Mouse (Mus musculus): Measurements from ENCODE around the gene 4932438A13Rik. TPM values are rescaled to one million over a fixed set of nuclear protein-coding genes. Genes with fewer than 3 reads are reported as not detected.
A peak's percentile ranks its signal among the peaks of the same experiment; 100 is the strongest.

The 4932438A13Rik gene
- 100 to 1,000 TPM; 106 to 122 TPM for total RNA-seq (2021)

DNA sequence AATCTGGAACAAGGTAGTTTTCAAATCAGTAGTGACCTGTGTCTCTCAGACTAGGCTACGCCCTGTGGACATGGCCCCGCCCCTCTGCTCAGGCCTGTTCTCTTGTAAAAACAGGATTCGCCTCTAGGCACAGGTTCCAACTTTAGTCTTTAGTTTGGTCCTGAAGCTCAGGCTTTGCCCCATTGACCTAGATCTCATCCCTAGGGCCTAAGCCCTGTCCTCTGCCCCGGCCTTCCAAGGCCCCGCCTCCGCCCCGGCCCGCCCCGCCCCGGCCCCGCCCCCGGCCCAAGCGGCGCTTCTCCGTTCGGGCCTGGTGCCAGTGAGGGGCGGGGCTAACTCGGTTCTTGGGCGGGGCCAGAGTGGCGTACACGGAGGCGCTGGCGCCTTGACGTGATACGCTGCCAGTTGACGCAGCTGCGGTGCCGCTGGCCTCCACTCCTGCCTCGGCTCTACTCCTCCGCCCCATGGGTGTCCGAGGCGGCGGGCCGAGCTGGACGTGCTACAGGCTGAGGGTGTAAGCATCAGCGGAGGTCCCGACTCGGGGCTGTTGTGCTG is at the start of gene 4932438A13Rik:
Gene 4932438A13Rik, plus strand, starts transcription at position 384 of the 555 bp plus-strand sequence.
- intact Hi-C loops (cut with DNase I) = loop anchor here (10.0 kb wide), 1 partner anchor 248 kb away; the partner anchor contains the start of gene Bbs7
- DNase-seq (ENCODE audit: low spot score in 2 of 2) = peak; percentile 95 to 97

DNA sequence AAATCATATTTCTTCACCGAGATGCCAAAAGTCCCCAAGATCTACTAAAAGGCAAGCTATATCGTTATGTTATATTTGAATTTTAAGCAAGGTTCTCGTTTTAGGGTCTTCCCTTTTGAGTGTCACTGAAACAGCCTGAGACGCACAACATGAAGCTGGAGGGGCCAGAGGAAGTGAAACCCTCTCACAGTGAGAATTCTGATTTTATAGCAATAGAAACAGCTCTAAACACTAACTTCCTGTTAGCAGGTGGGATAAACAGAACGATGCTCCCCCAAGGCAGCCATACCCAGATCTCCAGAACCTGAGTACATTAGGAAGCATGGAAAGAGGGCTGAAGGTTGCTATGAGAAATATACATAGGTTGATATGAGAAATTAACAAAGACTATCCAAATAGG is 46.3 kb upstream of the 4932438A13Rik start:
- DNase-seq (ENCODE audit: low spot score in 2 of 2) = no peak
- intact Hi-C loops (cut with DNase I) = no loop called here

GRCm38 (mm10) chr3:36819402-36819801 is 43.5 kb upstream of the 4932438A13Rik start:
- intact Hi-C loops (cut with DNase I) = no loop called here
- no peak for DNase-seq (ENCODE audit: low spot score in 2 of 2)

GRCm38 (mm10) chr3:36821037-36821436 is 41.9 kb upstream of the 4932438A13Rik start:
- no peak for DNase-seq (ENCODE audit: low spot score in 2 of 2)
- intact Hi-C loops (cut with DNase I) = no loop called here

DNA sequence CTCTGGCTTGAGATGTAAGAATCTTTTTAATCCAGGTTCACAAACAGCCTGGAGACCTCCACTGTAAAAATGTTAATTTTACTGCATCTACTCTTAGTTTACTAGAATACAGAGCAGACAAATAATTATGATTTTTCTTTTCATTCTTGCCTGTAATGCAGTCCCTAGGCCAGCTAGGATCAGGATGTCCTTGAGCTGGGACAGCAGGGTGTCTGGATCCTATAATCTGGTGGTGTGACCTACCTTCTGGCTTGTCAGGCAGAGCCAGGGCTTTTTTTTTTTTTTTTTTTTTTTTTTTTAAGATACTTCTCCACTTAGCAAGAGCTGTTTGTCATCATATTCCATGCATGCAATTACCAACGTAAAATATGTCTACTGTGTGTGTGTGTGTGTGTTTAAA is 37.8 kb upstream of the 4932438A13Rik start:
- intact Hi-C loops (cut with DNase I) = no loop called here
- no peak for DNase-seq (ENCODE audit: low spot score in 2 of 2)

- intact Hi-C loops (cut with DNase I) = no loop called here
- DNase-seq (ENCODE audit: low spot score in 2 of 2) = no peak
These were observed 37.4 kb upstream of the 4932438A13Rik start for GRCm38 (mm10) chr3:36825554-36825953.

GRCm38 (mm10) chr3:36827274-36828025 is 35.5 kb upstream of the 4932438A13Rik start:
- DNase-seq (ENCODE audit: low spot score in 2 of 2) = no peak

DNA sequence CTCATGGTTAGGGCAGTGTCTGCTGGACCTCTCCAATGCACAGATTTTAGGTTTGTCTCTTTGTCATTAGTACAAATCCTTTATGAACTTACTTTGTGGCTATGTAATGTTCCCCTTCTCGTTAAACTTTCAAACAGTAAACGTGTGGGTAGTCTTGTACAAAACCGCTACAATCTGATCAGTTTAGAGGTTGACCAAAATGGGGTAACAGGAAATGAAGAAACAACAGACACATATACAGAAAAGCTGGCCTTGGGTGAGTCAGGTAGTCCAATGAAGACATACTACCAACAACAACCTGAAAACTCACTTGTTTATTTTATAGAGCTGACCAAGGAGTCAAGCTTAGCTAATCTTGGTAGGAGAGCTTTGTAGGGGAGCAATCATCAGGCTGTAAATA is 32.7 kb upstream of the 4932438A13Rik start:
- intact Hi-C loops (cut with DNase I) = no loop called here
- no peak for DNase-seq (ENCODE audit: low spot score in 2 of 2)

More at GRCm38 (mm10) chr3:36827274-36828025, 35.5 kb upstream of the 4932438A13Rik start:
- intact Hi-C loops (cut with DNase I) = no loop called here

- no peak for DNase-seq (ENCODE audit: low spot score in 2 of 2)
- intact Hi-C loops (cut with DNase I) = no loop called here
These were observed 28.5 kb upstream of the 4932438A13Rik start for GRCm38 (mm10) chr3:36834426-36834825.

DNA sequence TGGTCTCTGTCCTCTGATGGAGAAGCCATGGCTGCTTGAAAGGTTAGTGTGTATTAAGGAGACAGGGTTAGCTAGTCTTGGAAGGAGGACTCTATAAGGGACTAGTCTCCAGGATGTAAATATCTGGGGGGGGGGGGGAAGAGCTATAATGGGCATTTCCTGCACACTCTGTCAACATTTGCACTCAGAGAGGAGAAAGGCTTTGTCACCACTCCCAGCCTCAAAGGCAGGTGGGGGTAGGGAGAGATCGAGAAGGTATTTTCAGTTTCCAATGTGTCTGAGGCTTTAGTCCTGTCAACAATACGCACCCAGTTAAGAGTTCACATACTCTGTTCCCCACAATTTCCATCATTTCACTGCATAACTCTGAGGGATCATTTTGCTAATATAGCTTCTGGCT is 28.1 kb upstream of the 4932438A13Rik start:
- intact Hi-C loops (cut with DNase I) = no loop called here
- no peak for DNase-seq (ENCODE audit: low spot score in 2 of 2)

DNA sequence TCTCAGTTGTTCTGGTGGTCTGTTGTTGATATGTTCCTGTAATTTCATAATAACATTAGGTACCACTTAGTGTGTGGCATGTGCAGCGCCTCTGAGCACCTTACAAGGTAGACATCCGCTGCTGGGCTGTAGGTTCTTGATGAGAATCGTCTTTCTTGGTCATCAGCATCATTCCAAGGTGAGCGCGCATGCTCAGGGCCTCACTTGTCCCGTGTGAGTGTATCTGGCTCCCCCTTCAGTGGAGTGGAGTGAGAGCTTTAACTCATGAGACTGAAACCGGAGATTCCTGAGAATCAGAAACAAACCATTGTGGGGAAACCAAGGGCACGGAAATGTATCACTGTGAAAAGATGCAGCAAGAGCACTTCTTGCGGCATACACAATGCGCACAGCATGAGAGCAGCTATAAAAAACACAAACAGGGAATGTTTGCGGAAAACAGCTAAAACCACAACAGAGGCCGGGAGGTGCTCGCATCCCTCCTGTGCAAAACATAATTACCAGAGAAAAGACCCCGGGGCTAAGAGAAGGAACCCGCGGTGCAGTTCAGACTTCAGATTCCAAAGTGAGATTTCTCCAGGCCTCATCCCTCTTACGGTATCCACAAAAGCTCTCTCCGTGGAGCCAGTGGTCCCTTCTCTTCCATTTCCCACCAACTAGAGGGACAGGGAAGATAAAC is 27.2 kb upstream of the 4932438A13Rik start:
- DNase-seq (ENCODE audit: low spot score in 2 of 2) = peak in 1 of 2 experiments; percentile 14
- intact Hi-C loops (cut with DNase I) = no loop called here

DNA sequence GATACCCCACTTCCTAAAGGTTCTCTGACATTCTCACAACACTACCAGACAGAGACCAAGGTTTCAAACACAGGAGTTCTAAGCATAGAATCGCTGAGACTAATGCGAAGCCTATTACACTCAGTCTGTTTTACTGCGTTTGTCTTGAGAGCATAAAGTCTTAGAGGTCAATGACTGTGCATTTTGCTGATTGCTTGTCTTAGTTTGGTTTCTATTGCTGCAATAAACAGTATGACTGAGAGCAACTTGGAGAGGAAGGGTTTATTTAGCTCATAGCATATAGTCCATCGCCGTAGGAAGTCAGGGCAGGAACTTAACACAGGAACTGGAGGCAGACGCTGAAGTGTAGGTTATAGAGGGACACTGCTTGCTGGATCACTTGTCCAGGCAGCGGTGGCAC is 26.1 kb upstream of the 4932438A13Rik start:
- DNase-seq (ENCODE audit: low spot score in 2 of 2) = no peak
- intact Hi-C loops (cut with DNase I) = no loop called here

DNA sequence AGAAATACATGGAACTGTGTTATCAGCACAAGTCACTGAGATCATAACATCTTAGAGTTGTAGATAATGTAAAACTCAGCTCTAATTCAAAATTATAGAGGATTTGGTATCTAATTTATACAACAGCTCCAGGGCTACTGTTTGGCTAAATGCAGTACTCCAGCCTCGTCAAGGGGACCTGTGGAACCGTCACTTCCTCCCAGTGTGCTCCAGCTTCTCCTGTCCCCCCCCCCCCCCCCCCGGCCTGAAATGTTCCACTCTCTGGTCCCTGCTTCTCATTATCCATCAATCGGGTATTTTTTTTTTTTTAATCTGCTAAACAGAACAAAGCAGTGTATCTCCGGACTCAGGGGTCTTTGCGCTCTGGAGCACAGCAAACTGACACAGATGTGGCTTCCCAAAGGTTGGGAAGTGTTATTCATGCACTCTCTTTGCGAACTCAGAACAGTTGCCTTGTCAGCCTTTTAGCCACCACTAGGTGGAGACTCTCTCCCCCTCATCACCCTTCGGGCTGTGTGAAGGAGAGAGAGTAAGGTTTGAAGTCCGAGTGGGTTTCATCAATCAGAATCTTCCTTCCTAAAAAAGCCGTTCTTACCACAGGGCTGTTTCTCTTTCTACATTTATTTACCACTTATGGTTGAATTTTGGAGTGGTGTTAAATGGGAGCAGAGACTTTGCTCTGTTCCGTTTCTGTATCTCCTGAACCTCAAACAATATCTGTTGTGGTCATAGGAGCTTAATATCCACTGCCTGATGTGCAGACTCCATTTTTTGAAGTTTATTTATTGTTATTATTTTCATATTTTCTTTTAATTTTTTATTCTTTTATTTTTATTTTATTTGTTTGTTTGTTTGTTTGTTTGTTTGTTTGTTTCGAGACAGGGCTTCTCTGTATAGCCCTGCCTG is 22.0 kb upstream of the 4932438A13Rik start:
- intact Hi-C loops (cut with DNase I) = no loop called here
- DNase-seq (ENCODE audit: low spot score in 2 of 2) = peak; percentile 19 to 29

DNA sequence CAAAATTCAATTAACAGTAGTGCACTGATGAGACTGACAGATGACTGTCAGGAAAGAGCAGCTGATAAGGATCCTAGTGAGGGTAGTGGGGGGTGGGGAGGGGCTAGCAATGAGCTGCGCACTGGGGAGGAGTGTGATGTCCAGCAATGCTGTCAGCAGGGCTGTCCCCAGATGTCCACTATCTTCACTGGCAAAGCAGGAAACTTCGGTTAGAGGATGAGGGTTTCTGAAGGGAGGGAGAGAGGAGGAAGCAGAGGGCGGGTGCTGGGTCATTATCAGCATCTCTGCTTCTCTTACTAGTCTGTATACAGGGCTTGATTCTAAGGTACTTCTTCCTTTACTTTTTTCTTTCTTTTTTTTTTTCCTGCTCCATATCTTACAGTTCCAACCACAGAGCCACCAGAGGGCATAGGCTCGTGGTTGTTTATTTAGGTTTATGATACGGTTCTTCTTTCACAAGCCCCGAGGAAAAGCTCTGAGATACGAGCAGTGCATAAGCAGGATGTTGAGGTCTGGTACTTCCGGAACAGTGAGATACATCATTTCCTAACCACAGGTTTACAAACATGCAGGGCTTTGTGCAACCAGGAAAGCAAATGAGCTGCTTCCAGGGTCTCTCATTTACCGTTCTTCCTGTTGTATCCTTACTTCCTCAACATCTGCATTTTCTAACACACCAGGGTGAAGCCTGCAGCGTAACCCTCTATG is 9.0 kb upstream of the 4932438A13Rik start:
- DNase-seq (ENCODE audit: low spot score in 2 of 2) = no peak
- intact Hi-C loops (cut with DNase I) = no loop called here

DNA sequence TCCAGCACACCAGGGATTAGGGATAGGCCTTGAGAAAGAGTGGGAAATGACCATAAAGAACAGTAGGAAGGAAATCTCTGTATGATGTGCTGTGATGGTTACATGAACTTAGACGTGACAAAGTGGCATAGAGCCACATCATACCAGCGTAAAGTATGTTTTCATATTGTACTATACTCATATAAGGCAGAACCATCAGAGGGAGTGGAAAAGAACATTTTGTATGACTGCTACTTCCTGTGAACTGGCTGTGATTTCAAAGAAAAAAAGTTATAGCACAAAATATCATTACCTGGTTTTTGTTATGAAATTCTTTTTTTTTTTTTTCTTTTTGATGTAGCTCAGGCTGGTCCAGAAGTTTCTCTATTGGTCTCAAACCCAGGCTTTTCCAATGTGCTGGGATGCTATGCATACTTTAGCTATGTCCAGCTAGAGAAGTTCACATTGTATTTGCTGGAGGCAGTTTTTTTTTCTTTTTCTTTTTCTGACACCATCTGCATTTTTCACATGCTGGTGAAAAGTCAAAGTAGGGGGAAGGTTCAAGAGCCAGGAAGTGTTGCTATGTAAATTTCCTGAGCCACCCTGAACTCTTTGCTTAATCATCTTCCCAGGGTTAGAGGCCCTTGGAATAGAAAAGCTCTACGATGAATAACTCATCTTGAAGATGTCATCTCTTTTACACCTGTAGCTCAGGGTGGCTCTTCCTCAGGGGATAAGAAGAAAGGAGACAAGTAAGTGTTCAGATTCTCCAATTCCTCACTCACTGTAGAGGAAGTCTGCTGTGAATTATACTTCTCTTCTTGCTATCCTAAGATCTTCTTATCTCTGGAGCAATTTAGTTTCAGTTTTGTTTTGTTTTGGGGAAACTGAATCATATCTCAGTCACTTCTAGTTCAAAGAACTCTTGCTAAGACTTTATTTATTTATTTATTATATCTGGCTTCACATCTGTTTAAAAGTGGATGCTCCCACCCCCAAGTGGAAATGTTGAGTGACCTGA is 1.2 kb upstream of the 4932438A13Rik start:
- intact Hi-C loops (cut with DNase I) = loop anchor here (10.0 kb wide), 1 partner anchor 247 kb away; the partner anchor contains the start of gene Bbs7
- DNase-seq (ENCODE audit: low spot score in 2 of 2) = no peak

- peak in 1 of 2 experiments; percentile 17 for DNase-seq (ENCODE audit: low spot score in 2 of 2)
- intact Hi-C loops (cut with DNase I) = loop anchor here (10.0 kb wide), 1 partner anchor 249 kb away; the partner anchor contains the start of gene Bbs7
These were observed 523 bp downstream of the 4932438A13Rik start for GRCm38 (mm10) chr3:36863427-36863826.

DNA sequence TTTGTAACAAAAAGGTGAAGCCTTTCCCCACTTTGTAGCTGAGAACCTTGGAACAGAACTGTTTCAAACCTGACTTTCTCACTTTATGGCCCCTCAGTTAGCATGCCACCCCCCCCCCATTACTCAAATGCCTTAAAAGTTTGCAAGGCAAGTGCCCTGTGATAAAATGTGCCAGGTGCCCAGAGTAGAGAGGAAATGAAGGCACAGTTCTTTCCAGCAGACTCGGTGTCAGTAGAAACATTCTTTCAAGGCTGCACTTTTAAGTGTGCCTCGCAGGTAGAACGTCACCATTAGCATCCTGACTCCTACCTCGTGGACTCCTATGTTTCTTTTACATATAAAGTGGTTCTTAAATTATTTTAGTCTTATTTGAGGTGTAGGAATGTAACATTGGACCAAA is 977 bp downstream of the 4932438A13Rik start:
- intact Hi-C loops (cut with DNase I) = loop anchor here (10.0 kb wide), 1 partner anchor 249 kb away; the partner anchor contains the start of gene Bbs7
- DNase-seq (ENCODE audit: low spot score in 2 of 2) = no peak

GRCm38 (mm10) chr3:36864466-36864865 is 1.6 kb downstream of the 4932438A13Rik start:
- no peak for DNase-seq (ENCODE audit: low spot score in 2 of 2)
- intact Hi-C loops (cut with DNase I) = loop anchor here (10.0 kb wide), 1 partner anchor 250 kb away; the partner anchor contains the start of gene Bbs7
